Mouse (Mus musculus): ENCODE data around the gene Wbp1. TPM values are rescaled to one million over a fixed set of nuclear protein-coding genes. Genes with fewer than 3 reads are reported as not detected.

Wbp1 gene
- polyA plus RNA-seq, 1 experiment from 2014 or later = 57.4 TPM

DNA sequence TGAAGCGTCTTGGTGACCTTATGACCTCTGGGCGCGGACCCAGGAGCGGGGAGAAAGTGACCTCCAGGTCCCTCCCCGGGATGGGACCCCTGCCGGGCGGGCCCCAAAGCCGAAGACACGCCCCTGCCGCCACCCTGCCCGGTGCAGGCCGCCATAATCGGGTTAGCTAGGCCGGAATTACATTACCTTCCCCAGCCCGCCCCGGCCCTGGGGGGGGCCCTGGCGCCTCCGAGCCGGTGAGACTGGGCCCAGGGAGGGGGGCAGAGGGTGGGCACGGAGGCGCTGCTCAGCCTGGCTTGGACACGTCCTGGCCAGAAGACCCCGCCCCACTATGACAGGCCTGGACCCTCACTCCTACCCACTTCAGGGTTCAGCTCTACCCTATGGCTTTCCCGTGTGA is 50.1 kb downstream of the Wbp1 start:
- peak overlapping the region; percentile 4; the same call in 1 of the 2 replicates for H3K4me3 ChIP-seq (ENCODE audit: low read depth, low read length)
- H3K4me1 ChIP-seq (replicated peaks; ENCODE audit: control insufficient read depth, insufficient read depth) = no peaks in the 10 kb centered on the region
- ATAC-seq (ENCODE audit: low FRiP score, low TSS enrichment) (peak; percentile 17; the same call in 1 of the 2 replicates), DNase-seq (ENCODE audit: low spot score) (peak; percentile 33)
- H3K27me3 ChIP-seq (ENCODE audit: control insufficient read depth, insufficient read depth, low read length) = peaks cover 46% of the 10 kb centered on the region
- H3K27ac ChIP-seq (replicated peaks) = no peak overlapping the region
- 3% methylated on average over 18 of the region's 24 CpGs for WGBS
- no peak overlapping the region; the same call in 1 of the 2 replicates for H3K4me2 ChIP-seq (replicated peaks; ENCODE audit: low read depth)
- no peaks in the 10 kb centered on the region for H3K9me3 ChIP-seq (ENCODE audit: control insufficient read depth, low read length)
- H3K36me3 ChIP-seq (ENCODE audit: control insufficient read depth, insufficient read depth, low read length) = no peaks in the 10 kb centered on the region
- no peak for TF ChIP-seq EP300 (optimal IDR thresholded peaks at IDR 0.05)
- no peak for TF ChIP-seq CTCF (IDR thresholded peaks at IDR 0.05; ENCODE audit: low read depth)
- no peak overlapping the region for H3K9ac ChIP-seq (ENCODE audit: low read length)

DNA sequence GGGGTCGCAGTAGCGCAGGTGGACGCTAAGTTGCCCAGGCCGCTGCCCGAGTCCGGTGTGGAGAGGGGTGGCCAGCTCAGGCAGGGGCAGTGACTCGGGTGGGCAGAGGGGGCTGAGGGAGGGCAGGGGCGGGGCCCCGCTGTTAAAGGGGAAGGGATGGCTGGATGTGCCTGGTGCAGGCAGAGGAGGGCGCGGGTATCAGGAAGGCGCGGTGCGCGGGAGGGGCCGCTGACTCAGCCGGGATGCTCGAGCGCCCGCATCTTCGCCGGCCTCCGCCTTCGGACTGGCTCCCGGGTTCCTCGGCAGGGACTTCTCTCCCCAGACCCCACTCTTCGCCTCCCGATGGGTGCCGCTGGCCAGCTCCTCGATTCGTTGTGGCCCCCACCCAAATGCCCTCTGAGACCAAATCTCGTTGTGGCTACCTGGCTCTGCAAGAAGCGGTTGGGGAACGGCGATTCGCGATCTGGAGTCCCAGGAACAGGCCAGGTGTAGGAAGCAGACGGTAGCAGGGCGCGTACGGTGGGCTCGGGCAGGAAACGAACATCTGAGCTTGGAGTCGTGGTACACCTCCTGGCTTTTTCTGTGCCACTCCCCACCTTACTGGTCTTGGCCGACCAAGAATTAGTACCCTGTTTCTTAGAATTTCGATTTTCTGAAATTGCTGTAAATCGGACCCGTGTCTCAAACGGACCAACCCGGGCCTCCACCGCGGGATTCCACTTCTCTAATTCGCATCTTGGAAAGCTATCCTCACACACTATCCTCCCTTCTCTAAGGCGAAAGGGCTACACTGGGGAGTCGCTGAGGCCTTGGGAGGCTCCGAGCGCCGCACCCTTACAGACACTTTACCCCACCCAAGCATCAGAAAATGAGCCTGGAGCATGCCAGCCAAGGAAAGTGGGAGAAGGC is 50.8 kb downstream of the Wbp1 start:
- H3K36me3 ChIP-seq (ENCODE audit: control insufficient read depth, insufficient read depth, low read length) = no peaks in the 10 kb centered on the region
- peak; percentile 54 for DNase-seq (ENCODE audit: low spot score)

DNA sequence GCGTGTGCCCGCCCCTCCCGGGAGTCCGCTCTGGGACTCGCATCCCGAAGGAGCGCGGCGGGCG is 51.3 kb downstream of the Wbp1 start, which contains the start of gene Tlx2:
Gene Tlx2, minus strand, starts transcription at position 47 of the 64 bp plus-strand sequence.
- no peaks in the 10 kb centered on the region for H3K9me3 ChIP-seq (ENCODE audit: control insufficient read depth, low read length)
- DNase-seq (ENCODE audit: low spot score) (no peak), ATAC-seq (ENCODE audit: low FRiP score, low TSS enrichment) (no peak)
- no peak within 1 kb of the TSS for H3K9ac ChIP-seq (ENCODE audit: low read length)
- no peak within 1 kb of the TSS for H3K27ac ChIP-seq (replicated peaks)
- no peaks in the 10 kb centered on the region for H3K4me1 ChIP-seq (replicated peaks; ENCODE audit: control insufficient read depth, insufficient read depth)
- H3K27me3 ChIP-seq (ENCODE audit: control insufficient read depth, insufficient read depth, low read length) = peaks cover 46% of the 10 kb centered on the region
- TF ChIP-seq CTCF (IDR thresholded peaks at IDR 0.05; ENCODE audit: low read depth) (no peak), EP300 (optimal IDR thresholded peaks at IDR 0.05) (no peak)
- H3K4me3 ChIP-seq (ENCODE audit: low read depth, low read length) = peak within 1 kb of the TSS; percentile 28
- H3K36me3 ChIP-seq (ENCODE audit: control insufficient read depth, insufficient read depth, low read length) = no peaks in the 10 kb centered on the region
- under 1% methylated on average over 10 of the region's 10 CpGs for WGBS
- peak within 1 kb of the TSS; percentile 49 for H3K4me2 ChIP-seq (replicated peaks; ENCODE audit: low read depth)

More for the DNA sequence above, 50.8 kb downstream of the Wbp1 start:
- no peak overlapping the region for H3K9ac ChIP-seq (ENCODE audit: low read length)
- 2% methylated on average over 56 of the region's 58 CpGs for WGBS
- no peak overlapping the region for H3K27ac ChIP-seq (replicated peaks)
- H3K4me1 ChIP-seq (replicated peaks; ENCODE audit: control insufficient read depth, insufficient read depth) = no peaks in the 10 kb centered on the region
- H3K4me3 ChIP-seq (ENCODE audit: low read depth, low read length) = peak overlapping the region; percentile 18
- H3K27me3 ChIP-seq (ENCODE audit: control insufficient read depth, insufficient read depth, low read length) = peaks cover 46% of the 10 kb centered on the region
- ATAC-seq (ENCODE audit: low FRiP score, low TSS enrichment) = 0 out of 2 replicates have a peak, but pooled peaks have one; percentile 11
- TF ChIP-seq EP300 (optimal IDR thresholded peaks at IDR 0.05) (no peak), CTCF (IDR thresholded peaks at IDR 0.05; ENCODE audit: low read depth) (no peak)
- no peaks in the 10 kb centered on the region for H3K9me3 ChIP-seq (ENCODE audit: control insufficient read depth, low read length)
- H3K4me2 ChIP-seq (replicated peaks; ENCODE audit: low read depth) = no peak overlapping the region

DNA sequence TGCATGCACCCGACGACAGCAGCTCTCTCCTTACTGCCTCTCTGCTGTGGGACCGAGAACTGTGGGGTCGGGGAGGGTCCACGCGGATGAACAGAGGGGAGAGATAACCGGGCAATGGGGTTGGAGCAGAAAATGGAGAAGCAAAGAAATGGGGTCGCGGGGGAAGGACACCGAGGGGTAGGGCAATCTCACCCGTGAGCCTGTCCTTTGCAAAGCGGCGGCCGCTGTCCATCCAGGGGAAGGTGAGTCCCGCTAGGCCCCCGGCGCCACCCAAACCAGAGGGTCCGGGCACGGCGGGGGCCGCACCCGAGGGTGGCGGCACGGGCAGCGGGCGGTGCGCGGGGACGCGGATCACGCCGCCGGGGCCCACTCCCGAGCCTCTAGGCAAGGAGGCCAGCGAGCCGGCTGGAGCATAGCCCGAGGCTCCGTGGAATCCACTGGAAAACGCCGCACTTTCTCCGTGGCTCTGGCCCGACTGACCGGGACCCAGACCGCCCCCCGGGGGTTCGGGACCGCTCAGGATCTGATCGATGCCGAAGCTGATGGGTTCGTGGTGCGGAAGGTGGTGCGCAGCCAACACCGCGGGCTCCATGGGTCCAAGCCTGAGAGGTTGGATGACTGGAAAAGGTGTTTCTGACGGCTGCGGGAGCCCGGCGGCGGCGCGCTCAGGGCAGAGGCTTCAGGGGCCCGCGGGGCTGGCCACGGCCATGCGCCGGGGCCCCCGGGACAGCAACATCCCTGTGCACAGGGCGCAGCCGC is 51.7 kb downstream of the Wbp1 start:
- no peak for DNase-seq (ENCODE audit: low spot score)
- TF ChIP-seq EP300 (optimal IDR thresholded peaks at IDR 0.05) (no peak), CTCF (IDR thresholded peaks at IDR 0.05; ENCODE audit: low read depth) (no peak)
- H3K27me3 ChIP-seq (ENCODE audit: control insufficient read depth, insufficient read depth, low read length) = peaks cover 46% of the 10 kb centered on the region
- H3K9me3 ChIP-seq (ENCODE audit: control insufficient read depth, low read length) = no peaks in the 10 kb centered on the region
- H3K36me3 ChIP-seq (ENCODE audit: control insufficient read depth, insufficient read depth, low read length) = no peaks in the 10 kb centered on the region
- H3K4me2 ChIP-seq (replicated peaks; ENCODE audit: low read depth) = peak overlapping the region; percentile 49; the same call in 1 of the 2 replicates
- 3% methylated on average over 59 of the region's 69 CpGs for WGBS
- peak overlapping the region; percentile 18 for H3K4me3 ChIP-seq (ENCODE audit: low read depth, low read length)
- ATAC-seq (ENCODE audit: low FRiP score, low TSS enrichment) = 0 out of 2 replicates have a peak, but pooled peaks have one; percentile 22
- H3K27ac ChIP-seq (replicated peaks) = no peak overlapping the region
- H3K4me1 ChIP-seq (replicated peaks; ENCODE audit: control insufficient read depth, insufficient read depth) = no peaks in the 10 kb centered on the region
- no peak overlapping the region for H3K9ac ChIP-seq (ENCODE audit: low read length)

MicroRNAs encoded within 50 kb of the gene (microRNA counts, 519-probe panel; counts per million panel counts)
- not detected for microRNA mmu-miR-3470a+mmu-miR-3470b

Small RNA genes within 50 kb of the gene (microRNA-seq; reads per million reads assigned to microRNA genes)
- not detected for gene Mir3470a

Other genes with a start within 250 kb of the Wbp1 start
- gene Sema4f, start 181.8 kb downstream of the Wbp1 start, polyA plus RNA-seq (2015; fragmentation: Nextera tagmentation; extraction: Ambion mirVana) = 0.58 and 0.67 TPM in 2 replicates
- 0.08 and 0.28 TPM in 2 replicates for gene M1ap, start 174.7 kb downstream of the Wbp1 start, polyA plus RNA-seq (2015; fragmentation: Nextera tagmentation; extraction: Ambion mirVana)
- gene Dok1, start 88.1 kb downstream of the Wbp1 start, polyA plus RNA-seq (2015; fragmentation: Nextera tagmentation; extraction: Ambion mirVana) = 8.3 TPM in 2 replicates
- gene Loxl3, start 87.4 kb downstream of the Wbp1 start, polyA plus RNA-seq (2015; fragmentation: Nextera tagmentation; extraction: Ambion mirVana) = 5.5 and 6.1 TPM in 2 replicates
- gene Aup1, start 67.0 kb downstream of the Wbp1 start, polyA plus RNA-seq (2015; fragmentation: Nextera tagmentation; extraction: Ambion mirVana) = 135 and 150 TPM in 2 replicates
- 31.3 and 35.7 TPM in 2 replicates for gene Htra2, start 66.3 kb downstream of the Wbp1 start, polyA plus RNA-seq (2015; fragmentation: Nextera tagmentation; extraction: Ambion mirVana)
- 5.4 and 5.8 TPM in 2 replicates for gene Dqx1, start 63.7 kb downstream of the Wbp1 start, polyA plus RNA-seq (2015; fragmentation: Nextera tagmentation; extraction: Ambion mirVana)
- gene Tlx2, start 51.3 kb downstream of the Wbp1 start, polyA plus RNA-seq (2015; fragmentation: Nextera tagmentation; extraction: Ambion mirVana) = 2.4 TPM in 2 replicates
- 13.1 and 14.0 TPM in 2 replicates for gene Pcgf1, start 43.7 kb downstream of the Wbp1 start, polyA plus RNA-seq (2015; fragmentation: Nextera tagmentation; extraction: Ambion mirVana)
- 0.53 and 0.56 TPM in 2 replicates for gene Lbx2, start 35.2 kb downstream of the Wbp1 start, polyA plus RNA-seq (2015; fragmentation: Nextera tagmentation; extraction: Ambion mirVana)
- 1.1 and 1.4 TPM in 2 replicates for gene Ccdc142, start 20.0 kb downstream of the Wbp1 start, polyA plus RNA-seq (2015; fragmentation: Nextera tagmentation; extraction: Ambion mirVana)
- gene Gm42688, start 19.9 kb downstream of the Wbp1 start, polyA plus RNA-seq (2015; fragmentation: Nextera tagmentation; extraction: Ambion mirVana) = 1.1 and 1.3 TPM in 2 replicates
- 108 and 117 TPM in 2 replicates for gene Mrpl53, start 12.5 kb downstream of the Wbp1 start, polyA plus RNA-seq (2015; fragmentation: Nextera tagmentation; extraction: Ambion mirVana)
- gene Mogs, start 6.1 kb downstream of the Wbp1 start, polyA plus RNA-seq (2015; fragmentation: Nextera tagmentation; extraction: Ambion mirVana) = 23.2 and 24.4 TPM in 2 replicates
- 7.7 and 9.4 TPM in 2 replicates for gene Ino80b, start 3.9 kb upstream of the Wbp1 start, polyA plus RNA-seq (2015; fragmentation: Nextera tagmentation; extraction: Ambion mirVana)
- 18.5 and 20.4 TPM in 2 replicates for gene Rtkn, start 13.9 kb upstream of the Wbp1 start, polyA plus RNA-seq (2015; fragmentation: Nextera tagmentation; extraction: Ambion mirVana)
- gene Wdr54, start 34.8 kb upstream of the Wbp1 start, polyA plus RNA-seq (2015; fragmentation: Nextera tagmentation; extraction: Ambion mirVana) = 1.6 and 1.7 TPM in 2 replicates
- 1.1 TPM in 2 replicates for gene 1700003E16Rik, start 34.8 kb upstream of the Wbp1 start, polyA plus RNA-seq (2015; fragmentation: Nextera tagmentation; extraction: Ambion mirVana)
- 42.9 and 43.5 TPM in 2 replicates for gene Dctn1, start 44.4 kb upstream of the Wbp1 start, polyA plus RNA-seq (2015; fragmentation: Nextera tagmentation; extraction: Ambion mirVana)
- gene Slc4a5, start 98.3 kb upstream of the Wbp1 start, polyA plus RNA-seq (2015; fragmentation: Nextera tagmentation; extraction: Ambion mirVana) = 0.08 and 0.18 TPM in 2 replicates
- gene Mthfd2, start 204.3 kb upstream of the Wbp1 start, polyA plus RNA-seq (2015; fragmentation: Nextera tagmentation; extraction: Ambion mirVana) = 21.1 and 23.0 TPM in 2 replicates
- 31.0 and 32.5 TPM in 2 replicates for gene Mob1a, start 204.5 kb upstream of the Wbp1 start, polyA plus RNA-seq (2015; fragmentation: Nextera tagmentation; extraction: Ambion mirVana)
- gene Bola3, start 227.6 kb upstream of the Wbp1 start, polyA plus RNA-seq (2015; fragmentation: Nextera tagmentation; extraction: Ambion mirVana) = 156 and 162 TPM in 2 replicates